Mouse (Mus musculus) midbrain, embryonic 12.5 days (tissue): ENCODE results near the gene Lrmda. TPM values are rescaled to one million over a fixed set of nuclear protein-coding genes. Genes with fewer than 3 reads are reported as not detected.
A peak's percentile ranks its signal among the peaks of the same experiment; 100 is the strongest.

Source experiments
- ATAC-seq: fragments of 200-750 bp; cut with Nextera tagmentation; 2 replicates; pipeline ENCODE4 v1.8.0; 2017; ENCODE audit warnings: low read depth, moderate TSS enrichment, moderate library complexity; ENCODE audit not compliant: low FRiP score
- H3K27ac ChIP-seq: fragments of 300-500 bp; sonication (generic); replicated peaks from 2 replicates; pipeline ENCODE4 v1.5.1; 2016; ENCODE audit warnings: mild to moderate bottlenecking
- H3K27me3 ChIP-seq: fragments of 300-500 bp; sonication (generic); 2 replicates; pipeline ENCODE4 v1.6.1; 2016; ENCODE audit warnings: mild to moderate bottlenecking
- H3K36me3 ChIP-seq: fragments of 300-500 bp; sonication (generic); 2 replicates; pipeline ENCODE4 v1.6.1; 2016
- H3K4me1 ChIP-seq: fragments of 300-500 bp; sonication (generic); 2 replicates; pipeline ENCODE4 v1.6.1; 2016
- H3K4me2 ChIP-seq: fragments of 300-500 bp; sonication (generic); replicated peaks from 2 replicates; pipeline ENCODE4 v1.6.1; 2016; ENCODE audit warnings: mild to moderate bottlenecking, moderate library complexity
- H3K4me3 ChIP-seq: fragments of 300-500 bp; sonication (generic); 2 replicates; pipeline ENCODE4 v1.5.1; 2016; ENCODE audit warnings: mild to moderate bottlenecking
- H3K9ac ChIP-seq: fragments of 300-500 bp; sonication (generic); replicated peaks from 2 replicates; pipeline ENCODE4 v1.6.1; 2016; ENCODE audit warnings: mild to moderate bottlenecking, moderate library complexity
- H3K9me3 ChIP-seq: fragments of 300-500 bp; sonication (generic); 2 replicates; pipeline ENCODE4 v1.6.1; 2016; ENCODE audit warnings: mild to moderate bottlenecking
- whole genome bisulfite sequencing: fragments of 180-500 bp; shearing (Covaris S2); methylation state at CpG from one replicate; pipeline ENCODE4 v1.1.7; 2016; 5-methylcytosine and 5-hydroxymethylcytosine counted together
- polyA plus RNA-seq: library from polyadenylated mRNA; unstranded; fragments of >200 nt; fragmentation: Nextera tagmentation; extraction: Ambion mirVana; gene quantifications from 2 replicates; pipeline ENCODE4 v1.2.1, GENCODE M21; 2016

Lrmda gene
- polyA plus RNA-seq: 0.52 TPM in 1 of 2 replicates, not detected in the other

DNA sequence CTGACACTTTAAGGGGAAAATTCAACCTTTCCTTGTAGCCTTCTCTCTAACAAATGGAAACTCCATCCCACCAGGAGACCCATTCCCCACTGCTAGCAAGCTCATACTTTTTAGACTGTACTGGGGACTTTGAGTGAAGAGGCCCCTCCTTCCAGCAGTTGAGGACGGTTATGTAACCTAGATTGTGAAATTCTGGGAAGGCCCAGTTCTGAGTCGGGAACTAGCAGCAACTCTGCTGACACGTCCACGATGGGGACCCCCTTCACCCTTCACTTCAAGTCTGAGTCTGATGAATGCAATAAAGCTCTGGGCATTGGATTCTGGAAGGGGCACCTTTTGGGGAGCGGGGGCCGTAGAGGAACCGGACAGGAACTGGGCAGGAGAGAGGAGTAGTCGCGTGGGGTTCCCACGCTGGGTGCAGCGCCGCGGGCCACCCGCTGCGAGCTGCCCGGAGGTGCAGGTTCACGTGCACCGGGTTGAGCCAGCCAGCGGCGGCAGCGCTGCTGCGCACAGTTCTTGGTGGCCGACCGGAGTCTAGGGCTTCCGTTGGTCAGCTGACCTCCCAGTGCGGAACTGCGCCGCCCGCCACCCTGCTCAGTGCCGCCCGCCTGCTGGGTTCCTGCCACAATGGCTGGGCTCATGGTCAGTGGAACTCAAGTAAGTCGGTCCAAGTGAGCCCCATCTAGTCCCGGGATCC lies at the start of gene Lrmda:
Gene Lrmda (plus strand): TSS at position 461 of the 697 bp plus-strand sequence.
- 5% methylated on average over 33 of the region's 33 CpGs for WGBS
- Histone ChIP-seq H3K36me3 (no peaks in the 10 kb centered on the region), H3K9me3 (no peaks in the 10 kb centered on the region), H3K27me3 (peaks cover 53% of the 10 kb centered on the region), H3K4me2 (peak within 1 kb of the TSS; percentile 76), H3K4me1 (peaks cover 10% of the 10 kb centered on the region), H3K4me3 (peak within 1 kb of the TSS; percentile 38), H3K9ac (peak within 1 kb of the TSS; percentile 55), H3K27ac (no peak within 1 kb of the TSS)
- peak; percentile 78 for ATAC-seq

DNA sequence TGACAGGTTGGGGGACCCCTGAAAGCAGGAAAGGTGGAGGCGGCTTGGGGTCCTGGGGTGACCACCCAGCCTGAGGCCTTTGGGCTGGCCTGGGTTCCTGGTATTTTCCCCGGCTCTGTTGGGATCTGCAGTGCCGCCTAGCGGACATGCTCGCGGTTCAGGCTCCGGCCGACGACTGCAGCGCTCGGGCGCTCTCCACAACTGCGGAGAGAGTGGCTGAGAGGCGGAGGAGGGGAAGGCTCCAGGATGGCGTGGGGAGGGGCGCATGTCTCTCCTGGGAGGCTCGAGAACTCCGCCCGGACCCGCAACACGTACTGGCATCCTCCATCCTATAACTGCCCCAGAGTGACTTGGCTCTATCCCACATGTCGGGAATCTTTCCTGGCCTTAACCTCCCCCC lies 38.0 kb upstream of the Lrmda start:
- Histone ChIP-seq H3K4me2 (peak overlapping the region; percentile 69), H3K27me3 (peaks cover 25% of the 10 kb centered on the region), H3K4me1 (peaks cover 34% of the 10 kb centered on the region), H3K36me3 (0 out of 2 replicates have a peak, but pooled peaks cover 6% of the 10 kb centered on the region), H3K27ac (no peak overlapping the region), H3K4me3 (peak overlapping the region; percentile 25; the same call in 1 of the 2 replicates), H3K9me3 (no peaks in the 10 kb centered on the region), H3K9ac (no peak overlapping the region)
- peak; percentile 81 for ATAC-seq
- under 1% methylated on average over 21 of the region's 22 CpGs for WGBS

DNA sequence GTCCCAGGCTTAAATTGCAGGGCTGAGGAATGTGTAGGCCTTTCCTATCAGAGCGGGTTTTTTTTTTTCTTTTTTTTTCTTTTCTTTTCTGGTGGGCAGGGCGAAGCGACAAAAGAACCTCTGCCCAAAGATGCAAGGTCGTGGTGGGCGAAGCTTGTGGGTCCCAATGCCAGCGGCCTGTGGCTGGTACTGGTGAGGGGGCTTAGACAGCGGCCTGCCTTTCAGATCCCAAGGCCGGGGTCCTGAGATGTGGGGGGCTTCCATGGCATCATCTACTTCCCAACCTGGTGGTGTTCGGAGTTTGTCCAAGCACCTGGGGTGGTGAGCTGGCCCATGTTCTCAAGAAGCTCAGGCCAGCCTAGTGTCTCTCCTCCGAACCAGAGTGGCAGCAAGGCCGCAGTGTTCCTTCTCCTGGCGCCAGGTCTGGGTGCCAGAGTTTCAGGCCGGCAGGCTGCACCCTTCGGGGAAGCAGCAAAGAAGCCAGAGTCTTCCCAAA lies 37.4 kb upstream of the Lrmda start:
- Histone ChIP-seq H3K27ac (peak overlapping the region; percentile 71), H3K4me2 (peak overlapping the region; percentile 69), H3K36me3 (0 out of 2 replicates have a peak, but pooled peaks cover 6% of the 10 kb centered on the region), H3K4me3 (peak overlapping the region; percentile 48), H3K4me1 (peaks cover 39% of the 10 kb centered on the region), H3K27me3 (peaks cover 25% of the 10 kb centered on the region), H3K9me3 (no peaks in the 10 kb centered on the region), H3K9ac (peak overlapping the region; percentile 70)
- WGBS: 8% methylated on average over 14 of the region's 14 CpGs
- no peak for ATAC-seq

DNA sequence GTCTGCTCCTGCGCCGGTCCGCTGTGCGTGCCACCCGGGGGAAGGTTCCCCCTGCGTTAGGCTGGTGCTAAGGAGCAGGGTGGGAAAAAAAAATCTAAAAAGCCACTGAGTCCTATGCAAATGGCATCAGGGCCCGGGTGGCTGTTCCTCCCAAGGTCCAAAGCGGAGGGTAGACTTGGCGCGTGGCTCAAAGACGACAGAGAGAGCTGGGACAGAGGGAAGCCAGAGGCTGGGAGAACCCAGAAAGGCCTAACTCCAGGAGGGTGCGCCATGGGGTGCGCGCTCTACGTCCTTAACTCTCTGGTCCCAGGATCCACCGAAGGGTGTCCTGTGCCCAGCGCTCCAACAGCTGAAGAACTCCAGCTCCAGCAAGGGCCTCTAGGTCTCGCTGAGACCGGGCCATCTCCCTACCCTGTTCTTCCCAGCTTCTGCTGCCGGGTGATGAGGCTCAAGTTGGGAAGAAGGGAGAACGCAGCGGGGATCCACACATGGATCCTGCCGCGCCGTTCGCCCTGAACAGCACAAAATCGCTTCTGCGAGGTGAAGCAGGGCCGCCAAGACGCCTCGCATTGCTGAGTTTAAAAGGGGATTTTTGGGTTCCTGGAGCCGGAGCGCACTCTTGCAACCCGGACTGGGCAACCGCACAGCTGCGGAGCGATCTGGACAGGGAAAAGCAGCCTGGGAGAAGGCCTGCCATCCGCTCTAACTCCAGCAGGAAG lies 36.8 kb upstream of the Lrmda start:
- H3K4me3 ChIP-seq: peak overlapping the region; percentile 48
- H3K36me3 ChIP-seq: 0 out of 2 replicates have a peak, but pooled peaks cover 6% of the 10 kb centered on the region
- H3K27ac ChIP-seq: peak overlapping the region; percentile 71
- H3K4me1 ChIP-seq: peaks cover 39% of the 10 kb centered on the region
- WGBS: under 1% methylated on average over 38 of the region's 38 CpGs
- H3K9ac ChIP-seq: peak overlapping the region; percentile 70
- no peaks in the 10 kb centered on the region for H3K9me3 ChIP-seq
- no peak for ATAC-seq
- H3K4me2 ChIP-seq: peak overlapping the region; percentile 69
- H3K27me3 ChIP-seq: peaks cover 23% of the 10 kb centered on the region

DNA sequence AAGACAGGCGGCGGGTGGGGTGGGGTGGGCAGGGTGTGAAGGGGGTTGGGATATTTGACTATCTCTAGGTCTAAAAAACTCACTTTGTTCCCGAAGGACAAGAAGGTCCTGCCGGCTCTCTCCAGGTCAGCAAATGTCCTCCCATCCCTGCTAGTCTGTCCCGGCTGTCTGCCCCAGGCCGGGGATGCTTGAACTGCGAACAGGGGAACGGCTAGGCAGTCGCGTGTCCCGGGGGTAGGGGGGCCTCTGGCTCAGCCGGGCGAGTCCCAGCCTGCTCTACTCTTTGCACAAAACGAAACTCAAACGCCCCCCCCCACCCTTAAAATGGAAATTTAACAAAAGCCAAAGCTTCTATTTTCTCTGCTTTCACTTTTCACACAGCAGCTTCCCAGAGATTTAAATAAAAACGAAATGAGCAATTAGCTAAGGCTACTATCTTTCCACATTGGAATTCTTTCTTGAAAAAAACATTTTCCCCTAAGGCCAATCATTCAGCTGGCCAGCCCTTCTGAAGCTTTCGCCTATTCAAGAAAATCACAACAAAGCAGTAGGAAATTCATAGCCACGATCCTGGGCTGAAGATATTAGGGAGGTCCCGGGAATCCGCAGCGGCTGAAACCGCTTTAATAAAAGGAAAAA lies 36.1 kb upstream of the Lrmda start:
- Histone ChIP-seq H3K4me3 (peak overlapping the region; percentile 48), H3K9me3 (no peaks in the 10 kb centered on the region), H3K27me3 (peaks cover 20% of the 10 kb centered on the region), H3K4me2 (peak overlapping the region; percentile 69), H3K27ac (peak overlapping the region; percentile 71), H3K4me1 (peaks cover 39% of the 10 kb centered on the region), H3K36me3 (0 out of 2 replicates have a peak, but pooled peaks cover 6% of the 10 kb centered on the region), H3K9ac (peak overlapping the region; percentile 70)
- WGBS: under 1% methylated on average over 22 of the region's 22 CpGs
- no peak for ATAC-seq

DNA sequence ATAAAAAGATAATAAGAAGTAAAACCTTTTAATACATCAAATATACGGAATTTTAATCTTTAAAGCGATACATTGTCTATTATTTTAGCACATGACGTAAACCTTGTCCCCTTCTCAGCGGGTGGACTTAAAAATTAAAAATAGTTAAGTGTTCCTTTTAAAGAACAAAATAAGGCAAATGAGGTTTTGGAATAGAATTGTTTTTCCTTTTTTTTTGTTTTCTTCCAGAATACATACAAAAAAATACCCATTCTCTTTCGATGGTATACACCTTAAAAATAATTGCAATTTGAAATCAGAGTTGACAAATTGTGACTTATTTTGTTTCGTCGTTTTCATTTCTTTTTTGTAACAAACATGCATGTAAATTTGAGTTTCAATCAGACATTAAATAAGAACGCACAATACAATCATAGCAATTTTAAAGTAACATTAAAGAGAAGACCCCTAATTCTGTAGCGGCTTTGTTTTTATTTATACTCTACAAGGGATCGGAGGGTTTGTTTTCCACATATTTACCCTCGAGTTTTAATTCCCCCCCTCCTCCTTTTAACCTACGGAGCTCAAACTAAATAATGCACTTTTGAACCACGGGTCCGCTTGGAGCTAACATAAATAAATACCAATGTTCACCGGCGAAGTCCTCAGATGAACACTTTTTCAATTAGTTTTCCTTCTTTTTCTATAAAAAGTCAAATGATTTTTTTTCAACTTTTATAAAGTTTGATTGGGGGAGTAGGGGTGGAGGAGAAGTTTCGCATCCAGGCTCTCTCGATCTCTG lies 35.4 kb upstream of the Lrmda start:
- Histone ChIP-seq H3K27me3 (peaks cover 20% of the 10 kb centered on the region), H3K36me3 (0 out of 2 replicates have a peak, but pooled peaks cover 6% of the 10 kb centered on the region), H3K9ac (peak overlapping the region; percentile 92), H3K4me3 (peak overlapping the region; percentile 90), H3K4me2 (peak overlapping the region; percentile 89), H3K27ac (peak overlapping the region; percentile 71; the same call in 1 of the 2 replicates), H3K4me1 (peaks cover 46% of the 10 kb centered on the region), H3K9me3 (no peaks in the 10 kb centered on the region)
- WGBS: 2% methylated on average over 18 of the region's 18 CpGs
- ATAC-seq: no peak

DNA sequence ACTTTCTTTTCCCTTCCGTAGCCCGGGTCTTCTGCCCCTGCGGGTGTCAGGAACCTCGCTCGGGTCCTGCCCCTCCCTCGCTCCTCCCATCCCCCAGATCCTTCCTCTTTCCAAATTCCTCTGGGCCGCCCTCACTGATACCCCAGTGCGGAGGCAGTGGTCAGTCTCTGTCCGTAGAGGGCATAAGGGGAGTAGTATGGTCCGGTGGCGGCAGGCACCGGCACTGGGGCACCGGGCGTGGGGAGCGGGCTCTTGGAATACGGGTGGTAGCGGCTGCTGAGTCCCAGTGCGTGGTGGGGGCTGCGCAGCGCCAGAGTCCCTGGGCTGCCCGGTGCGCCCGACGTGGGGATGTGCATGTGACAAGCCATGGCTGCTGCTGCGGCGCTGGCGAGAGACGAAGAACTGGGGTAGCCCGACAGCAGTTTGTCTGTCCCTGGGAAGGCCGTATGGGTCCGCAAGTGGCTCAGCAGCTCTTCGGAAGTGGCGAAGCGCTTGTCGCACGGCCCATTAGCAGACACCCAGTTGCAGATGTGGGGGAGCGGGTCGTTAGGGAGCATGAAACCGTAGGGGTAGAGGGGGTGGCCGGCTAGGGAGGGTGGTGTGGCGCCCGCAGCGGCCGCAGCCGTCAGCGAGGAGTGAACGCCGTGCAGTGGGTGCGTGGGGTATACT lies 34.6 kb upstream of the Lrmda start:
- H3K36me3 ChIP-seq: 0 out of 2 replicates have a peak, but pooled peaks cover 6% of the 10 kb centered on the region
- peaks cover 53% of the 10 kb centered on the region for H3K4me1 ChIP-seq
- H3K9ac ChIP-seq: peak overlapping the region; percentile 92
- peak overlapping the region; percentile 89 for H3K4me2 ChIP-seq
- no peaks in the 10 kb centered on the region for H3K9me3 ChIP-seq
- H3K27me3 ChIP-seq: peaks cover 20% of the 10 kb centered on the region
- H3K4me3 ChIP-seq: peak overlapping the region; percentile 90
- ATAC-seq: no peak
- peak overlapping the region; percentile 98 for H3K27ac ChIP-seq
- WGBS: 1% methylated on average over 49 of the region's 49 CpGs

DNA sequence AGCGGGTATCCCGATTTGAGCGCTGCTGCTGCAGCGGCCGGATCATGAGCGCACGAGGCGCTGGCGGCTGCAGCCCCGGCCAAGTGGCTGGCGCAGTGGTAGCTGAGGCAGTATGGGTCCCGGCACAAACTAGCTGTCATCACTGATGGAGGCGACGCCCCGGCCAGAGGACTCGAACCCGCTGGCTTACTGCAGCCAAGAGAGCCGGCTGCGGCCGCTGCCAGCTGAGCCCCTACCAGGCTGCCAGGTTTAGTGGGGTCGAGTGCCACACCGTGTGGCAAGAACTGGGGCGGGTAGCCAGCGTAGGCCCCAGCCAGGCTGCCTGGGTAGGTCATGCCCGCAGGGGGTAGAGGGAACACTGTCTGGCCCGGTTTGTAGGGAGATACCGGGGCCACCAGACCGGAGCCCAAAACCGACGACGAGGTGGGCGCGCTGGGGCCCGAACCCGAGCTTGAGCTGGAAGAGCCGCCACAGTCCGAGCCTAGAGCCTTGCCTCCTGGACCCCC lies 34.0 kb upstream of the Lrmda start:
- peak overlapping the region; percentile 92 for H3K9ac ChIP-seq
- H3K27ac ChIP-seq: peak overlapping the region; percentile 98
- H3K27me3 ChIP-seq: peaks cover 18% of the 10 kb centered on the region
- H3K4me1 ChIP-seq: peaks cover 59% of the 10 kb centered on the region
- H3K4me3 ChIP-seq: peak overlapping the region; percentile 90
- peak overlapping the region; percentile 89 for H3K4me2 ChIP-seq
- under 1% methylated on average over 37 of the region's 37 CpGs for WGBS
- H3K9me3 ChIP-seq: no peaks in the 10 kb centered on the region
- no peak for ATAC-seq
- 0 out of 2 replicates have a peak, but pooled peaks cover 6% of the 10 kb centered on the region for H3K36me3 ChIP-seq

DNA sequence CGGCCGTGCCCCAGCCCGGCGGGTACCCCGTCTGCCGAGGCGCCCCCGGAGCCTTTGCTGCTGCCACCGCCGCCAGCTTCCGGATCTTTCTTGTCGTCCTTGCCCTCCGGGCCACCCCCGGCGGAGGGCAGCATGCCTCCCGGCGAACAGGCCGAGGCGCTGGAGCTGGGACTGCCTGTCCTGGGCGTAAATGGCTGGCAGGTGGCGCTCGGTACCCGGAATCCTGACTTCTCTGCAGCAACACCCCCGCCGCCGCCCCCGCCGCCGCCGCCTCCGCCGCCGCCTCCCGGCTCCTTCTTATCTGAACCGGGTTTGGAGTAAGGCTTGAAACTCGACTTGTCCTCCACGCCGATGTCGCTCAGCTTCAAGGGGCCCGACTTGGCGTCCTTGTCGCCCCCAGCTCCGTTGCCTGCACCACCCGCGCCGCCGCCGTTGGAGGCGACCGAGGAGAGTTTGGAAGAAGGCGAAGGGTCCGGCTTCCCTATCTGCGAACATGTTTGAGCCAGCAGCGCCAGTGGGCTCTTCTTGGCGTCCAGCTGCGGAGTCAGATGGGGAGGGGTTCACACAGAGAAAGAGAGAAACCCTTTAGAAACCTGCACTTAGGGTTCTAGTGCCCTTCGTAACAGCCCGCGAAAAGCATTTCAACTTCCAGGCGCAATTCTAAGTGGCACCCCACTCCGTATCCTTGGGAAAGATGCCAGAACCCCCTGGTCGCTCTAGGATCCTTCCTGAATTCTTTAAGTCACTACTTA lies 33.4 kb upstream of the Lrmda start:
- H3K9me3 ChIP-seq: no peaks in the 10 kb centered on the region
- no peak for ATAC-seq
- WGBS: under 1% methylated on average over 61 of the region's 62 CpGs
- H3K9ac ChIP-seq: peak overlapping the region; percentile 92
- H3K4me3 ChIP-seq: peak overlapping the region; percentile 90
- peak overlapping the region; percentile 98 for H3K27ac ChIP-seq
- H3K4me2 ChIP-seq: peak overlapping the region; percentile 89
- H3K4me1 ChIP-seq: peaks cover 65% of the 10 kb centered on the region
- 0 out of 2 replicates have a peak, but pooled peaks cover 6% of the 10 kb centered on the region for H3K36me3 ChIP-seq
- peaks cover 15% of the 10 kb centered on the region for H3K27me3 ChIP-seq
